Mouse (Mus musculus) CH12.LX (cell line): ENCODE data around the gene Pnpla2. TPM values are rescaled to one million over a fixed set of nuclear protein-coding genes. Genes with fewer than 3 reads are reported as not detected.

Source experiments
- DNase-seq: peaks from one replicate; pipeline ENCODE4 v3.0.0-alpha.2; 2013; ENCODE audit errors: extremely low read depth
- H3K27ac ChIP-seq: 2 replicates; pipeline ENCODE4 v1.5.1; 2012; ENCODE audit warnings: low read depth, mild to moderate bottlenecking, control low read depth, moderate library complexity; ENCODE audit not compliant: insufficient read depth
- H3K27me3 ChIP-seq: replicated peaks from 2 replicates; pipeline ENCODE3; 2012; ENCODE audit warnings: inconsistent platforms
- H3K36me3 ChIP-seq, 2 experiments: replicated peaks in 1 of 2; 2 replicates each; pipeline versions ENCODE3 to v1.6.1; 2012; ENCODE audit warnings: inconsistent platforms in 1 of 2, low read length in 1 of 2, mild to moderate bottlenecking in 1 of 2, mixed read lengths in 1 of 2, moderate library complexity in 1 of 2; ENCODE audit not compliant: control insufficient read depth in 1 of 2, insufficient read depth in 1 of 2
- H3K4me1 ChIP-seq, 2 experiments: 2 replicates each; pipeline ENCODE4 v1.6.1; 2012; ENCODE audit warnings: inconsistent platforms in 1 of 2, moderate library complexity in 1 of 2; ENCODE audit not compliant: insufficient read depth in 2 of 2, control insufficient read depth in 1 of 2
- H3K4me2 ChIP-seq: 2 replicates; pipeline ENCODE4 v1.6.1; 2012; ENCODE audit warnings: low read depth, mild to moderate bottlenecking, control low read depth; ENCODE audit not compliant: poor library complexity, insufficient read depth, severe bottlenecking
- H3K4me3 ChIP-seq, 3 experiments: fragments of 150-350 bp in 1 of 3; sonication (generic) in 1 of 3; replicated peaks in 1 of 3; 2 replicates each; pipeline versions ENCODE3 to v1.5.1; 2011 to 2012; ENCODE audit warnings: low read depth in 2 of 3, low read length in 2 of 3, mild to moderate bottlenecking in 2 of 3, moderate library complexity in 2 of 3, control low read depth in 1 of 3, improper control_type of control experiment in 1 of 3, inconsistent platforms in 1 of 3, mixed read lengths in 1 of 3; ENCODE audit not compliant: poor library complexity in 1 of 3
- H3K79me2 ChIP-seq: replicated peaks from 2 replicates; pipeline ENCODE4 v1.6.1; 2012; ENCODE audit warnings: mild to moderate bottlenecking, moderate library complexity; ENCODE audit not compliant: control insufficient read depth, poor library complexity, insufficient read depth, severe bottlenecking; ENCODE audit errors: extremely low read depth
- H3K9ac ChIP-seq: 2 replicates; pipeline ENCODE4 v1.6.1; 2012; ENCODE audit warnings: low read depth, mild to moderate bottlenecking, control low read depth, moderate library complexity; ENCODE audit not compliant: insufficient read depth
- H3K9me3 ChIP-seq: replicated peaks from 2 replicates; pipeline ENCODE3; 2012; ENCODE audit warnings: low read length, inconsistent platforms, mixed read lengths
- BHLHE40 ChIP-seq: IDR thresholded peaks from 2 replicates; pipeline ENCODE4 v1.6.1; 2011; ENCODE audit warnings: mild to moderate bottlenecking, low read depth, low read length, improper control_type of control experiment
- CHD1 ChIP-seq: IDR thresholded peaks from 2 replicates; pipeline ENCODE4 v1.6.1; 2012; ENCODE audit warnings: low read depth, low read length, improper control_type of control experiment, inconsistent platforms
- CTCF ChIP-seq, 2 experiments: IDR thresholded peaks in 1 of 2; conservative IDR thresholded peaks in 1 of 2; 2 replicates each; pipeline ENCODE4 v1.5.1; 2011 to 2012; ENCODE audit warnings: low read depth in 2 of 2, low read length in 2 of 2, improper control_type of control experiment in 1 of 2, inconsistent platforms in 1 of 2, mild to moderate bottlenecking in 1 of 2, moderate library complexity in 1 of 2
- E2F4 ChIP-seq: IDR thresholded peaks from 2 replicates; pipeline ENCODE4 v1.6.1; 2011; ENCODE audit warnings: low read depth, low read length, improper control_type of control experiment; ENCODE audit not compliant: insufficient replicate concordance
- ELF1 ChIP-seq: IDR thresholded peaks from 2 replicates; pipeline ENCODE4 v1.6.1; 2014; ENCODE audit warnings: low read depth, mild to moderate bottlenecking, inconsistent platforms, low read length, improper control_type of control experiment
- EP300 ChIP-seq: IDR thresholded peaks from 2 replicates; pipeline ENCODE4 v1.6.1; 2011; ENCODE audit warnings: low read length, improper control_type of control experiment
- ETS1 ChIP-seq: conservative IDR thresholded peaks from 2 replicates; pipeline ENCODE4 v1.6.1; 2012; ENCODE audit warnings: low read depth, mild to moderate bottlenecking, inconsistent platforms, low read length, improper control_type of control experiment, moderate library complexity
- GABPA ChIP-seq: IDR thresholded peaks from 2 replicates; pipeline ENCODE4 v1.6.1; 2012; ENCODE audit warnings: low read depth, low read length, improper control_type of control experiment, inconsistent platforms; ENCODE audit not compliant: insufficient replicate concordance
- HCFC1 ChIP-seq: IDR thresholded peaks from 2 replicates; pipeline ENCODE4 v1.6.1; 2012; ENCODE audit warnings: low read depth, mild to moderate bottlenecking, inconsistent platforms, low read length, improper control_type of control experiment
- IRF4 ChIP-seq: IDR thresholded peaks from 2 replicates; pipeline ENCODE4 v1.6.1; 2014; ENCODE audit warnings: low read depth, mild to moderate bottlenecking, inconsistent platforms, low read length, improper control_type of control experiment
- JUN ChIP-seq: IDR thresholded peaks from 2 replicates; pipeline ENCODE4 v1.6.1; 2011; ENCODE audit warnings: low read depth, mild to moderate bottlenecking, low read length, improper control_type of control experiment, moderate library complexity; ENCODE audit not compliant: insufficient read depth
- JUND ChIP-seq: conservative IDR thresholded peaks from 2 replicates; pipeline ENCODE4 v1.6.1; 2011; ENCODE audit warnings: low read depth, low read length, improper control_type of control experiment
- KAT2A ChIP-seq: IDR thresholded peaks from 2 replicates; pipeline ENCODE4 v1.6.1; 2012; ENCODE audit warnings: low read length, improper control_type of control experiment, inconsistent platforms; ENCODE audit not compliant: insufficient replicate concordance
- MAFK ChIP-seq: IDR thresholded peaks from 2 replicates; pipeline ENCODE4 v1.6.1; 2011; ENCODE audit warnings: low read length, improper control_type of control experiment; ENCODE audit not compliant: insufficient replicate concordance
- MAZ ChIP-seq: IDR thresholded peaks from 2 replicates; pipeline ENCODE4 v1.6.1; 2012; ENCODE audit warnings: low read depth, mild to moderate bottlenecking, inconsistent platforms, low read length, improper control_type of control experiment, moderate library complexity
- MXI1 ChIP-seq: IDR thresholded peaks from 2 replicates; pipeline ENCODE4 v1.6.1; 2011; ENCODE audit warnings: mild to moderate bottlenecking, low read depth, low read length, improper control_type of control experiment
- MYC ChIP-seq: IDR thresholded peaks from 2 replicates; pipeline ENCODE4 v1.6.1; 2011; ENCODE audit warnings: low read depth, mild to moderate bottlenecking, improper control_type of control experiment, low read length
- NELFE ChIP-seq: IDR thresholded peaks from 2 replicates; pipeline ENCODE4 v1.6.1; 2011; ENCODE audit warnings: low read depth, low read length, improper control_type of control experiment
- NRF1 ChIP-seq: IDR thresholded peaks from 2 replicates; pipeline ENCODE4 v1.6.1; 2014; ENCODE audit warnings: low read depth, mild to moderate bottlenecking, inconsistent platforms, low read length, improper control_type of control experiment, moderate library complexity
- POLR2A ChIP-seq: IDR thresholded peaks from 2 replicates; pipeline ENCODE4 v1.6.1; 2011; ENCODE audit warnings: low read depth, mild to moderate bottlenecking, improper control_type of control experiment, low read length
- POLR2AphosphoS2 ChIP-seq: IDR thresholded peaks from 2 replicates; pipeline ENCODE4 v1.6.1; 2011; ENCODE audit warnings: low read depth, low read length, improper control_type of control experiment
- RAD21 ChIP-seq: IDR thresholded peaks from 2 replicates; pipeline ENCODE4 v1.6.1; 2011; ENCODE audit warnings: low read depth, mild to moderate bottlenecking, low read length, improper control_type of control experiment, moderate library complexity
- RCOR1 ChIP-seq: conservative IDR thresholded peaks from 2 replicates; pipeline ENCODE4 v1.6.1; 2012; ENCODE audit warnings: low read depth, mild to moderate bottlenecking, inconsistent platforms, low read length, improper control_type of control experiment
- SMC3 ChIP-seq: IDR thresholded peaks from 2 replicates; pipeline ENCODE4 v1.6.1; 2011; ENCODE audit warnings: low read depth, low read length, improper control_type of control experiment
- TBP ChIP-seq: conservative IDR thresholded peaks from 2 replicates; pipeline ENCODE4 v1.6.1; 2011; ENCODE audit warnings: low read depth, low read length, improper control_type of control experiment
- TCF12 ChIP-seq: IDR thresholded peaks from 2 replicates; pipeline ENCODE4 v1.6.1; 2014; ENCODE audit warnings: low read depth, mild to moderate bottlenecking, inconsistent platforms, low read length, improper control_type of control experiment
- UBTF ChIP-seq: IDR thresholded peaks from 2 replicates; pipeline ENCODE4 v1.6.1; 2012; ENCODE audit warnings: low read depth, mild to moderate bottlenecking, inconsistent platforms, low read length, improper control_type of control experiment, moderate library complexity
- USF1 ChIP-seq: IDR thresholded peaks from 2 replicates; pipeline ENCODE4 v1.6.1; 2014; ENCODE audit warnings: low read depth, mild to moderate bottlenecking, inconsistent platforms, low read length, improper control_type of control experiment
- ZC3H11A ChIP-seq: IDR thresholded peaks from 2 replicates; pipeline ENCODE4 v1.6.1; 2012; ENCODE audit warnings: low read depth, mild to moderate bottlenecking, inconsistent platforms, low read length, improper control_type of control experiment
- ZMIZ1 ChIP-seq: IDR thresholded peaks from 2 replicates; pipeline ENCODE4 v1.6.1; 2012; ENCODE audit warnings: low read depth, mild to moderate bottlenecking, inconsistent platforms, low read length, improper control_type of control experiment
- dilution Hi-C: fragments of 300-500 bp; cut with MboI; formaldehyde crosslinking; loops from 2 replicates; pipeline ENCODE4 v1.14.3; 2020; ENCODE audit warnings: low sequenced_read_pairs; ENCODE audit not compliant: extremely low pct_unique_long_range_greater_than_20kb, extremely low pct_ligation_motif_present
- in situ Hi-C: fragments of 300-500 bp; cut with MboI; formaldehyde crosslinking; loops from 3 replicates; pipeline ENCODE4 v1.14.3; 2019; ENCODE audit warnings: low sequenced_read_pairs, low pct_ligation_motif_present, low pct_unique_long_range_greater_than_20kb, mixed read lengths
- polyA plus RNA-seq: library from polyadenylated mRNA; unstranded; fragments of >175 nt; gene quantifications from 2 replicates; pipeline ENCODE4 v1.2.1, GENCODE M21; 2012; ENCODE audit warnings: low read depth; ENCODE audit not compliant: insufficient read length
- total RNA-seq, 2 experiments: library from RNA; depleted of rRNA; stranded (reverse); fragments of 300-350 nt in 1 of 2; fragments of >200 nt in 1 of 2; gene quantifications; 2 replicates each; pipeline ENCODE4 v1.2.3; 2012 to 2014

Gene Pnpla2
- total and polyA plus RNA-seq, 3 experiments = 2.8 to 29.6 (median 11.7) TPM

DNA sequence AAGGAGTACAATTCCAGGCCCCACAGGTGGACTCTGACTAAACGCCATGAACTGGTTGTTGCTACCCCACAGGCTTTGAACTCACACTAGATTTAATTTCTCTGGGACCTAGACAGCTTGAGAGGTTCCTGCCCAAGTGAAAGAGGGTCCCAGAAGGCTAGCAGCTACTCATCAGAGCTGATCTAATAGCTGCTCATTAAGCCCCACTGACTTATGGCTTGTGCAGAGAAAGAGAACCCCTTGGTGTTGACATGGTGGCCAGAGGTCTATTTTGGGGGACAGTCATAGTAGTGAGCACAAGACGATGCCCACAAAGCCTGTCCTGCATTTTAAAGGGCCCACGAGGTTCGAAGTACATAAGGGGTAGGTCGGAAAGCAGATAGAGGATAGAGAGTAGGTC, 19.2 kb downstream of the Pnpla2 start:
- peak overlapping the region; percentile 86 for H3K4me2 ChIP-seq
- no peak overlapping the region for H3K27ac ChIP-seq
- peaks cover 26 to 49% of the 10 kb centered on the region in 2 experiments for H3K4me1 ChIP-seq
- DNase-seq = no peak
- in situ Hi-C loops = no loop called here
- H3K4me3 ChIP-seq = peak overlapping the region; percentile 74 to 96 (median 89)
- peaks cover 22% of the 10 kb centered on the region for H3K79me2 ChIP-seq
- H3K36me3 ChIP-seq = peaks cover 27 to 42% of the 10 kb centered on the region in 2 experiments
- peak overlapping the region; percentile 51 for H3K9ac ChIP-seq
- dilution Hi-C loops = no loop called here
- H3K27me3 ChIP-seq = peaks cover 9% of the 10 kb centered on the region
- no peaks in the 10 kb centered on the region for H3K9me3 ChIP-seq
- TF ChIP-seq POLR2AphosphoS2 (no peak), HCFC1 (no peak), EP300 (no peak), KAT2A (no peak), IRF4 (no peak)

DNA sequence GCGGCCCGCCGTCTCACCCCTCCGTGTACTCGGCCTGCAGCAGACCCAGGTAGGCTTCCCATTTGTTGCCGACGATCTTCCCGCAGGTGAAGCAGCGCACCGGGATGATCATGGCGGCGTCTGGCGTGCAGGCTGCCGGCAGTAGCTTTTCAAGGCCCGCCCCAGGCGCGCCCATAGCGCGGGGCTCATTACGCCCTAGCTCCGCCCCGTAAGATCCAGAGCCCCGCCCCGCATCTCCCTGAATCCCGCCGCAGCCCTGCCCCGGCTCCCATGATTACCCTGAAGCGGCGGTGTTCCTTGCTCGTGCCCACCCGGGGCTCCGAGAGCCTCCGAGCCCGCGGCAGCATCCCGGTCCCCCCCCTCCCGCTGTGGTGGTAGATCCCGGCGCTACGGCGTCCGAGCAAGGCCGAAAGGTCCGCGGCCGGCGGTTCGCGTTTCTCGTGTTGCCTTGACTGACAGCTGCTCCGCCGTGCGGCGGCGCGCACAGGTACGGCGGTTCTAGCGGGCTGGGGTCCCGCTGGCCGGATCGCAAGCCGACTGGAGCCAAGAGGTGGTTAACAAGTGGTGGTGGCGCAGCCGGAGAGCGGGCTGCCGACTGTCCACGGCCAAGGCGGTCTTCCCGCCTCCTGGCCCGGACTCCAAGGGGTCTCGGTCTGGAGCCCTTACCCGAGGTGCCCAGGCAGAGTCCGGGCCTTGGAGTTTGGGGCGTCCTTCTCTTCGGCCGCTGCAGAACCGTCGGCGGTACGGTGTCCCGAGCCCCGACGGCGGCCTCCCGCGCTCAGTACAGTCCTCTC, 20.2 kb downstream of the Pnpla2 start, which contains the start of the genes Polr2l and Tspan4:
Gene Polr2l, minus strand, starts transcription at position 122 of the 794 bp plus-strand sequence.
Gene Tspan4, plus strand, starts transcription at position 230 of the 794 bp plus-strand sequence.
- H3K4me3 ChIP-seq = peak within 1 kb of the TSS; percentile 74 to 96 (median 89)
- H3K9ac ChIP-seq = peak within 1 kb of the TSS; percentile 51
- H3K27me3 ChIP-seq = peaks cover 9% of the 10 kb centered on the region
- H3K9me3 ChIP-seq = no peaks in the 10 kb centered on the region
- H3K27ac ChIP-seq = no peak within 1 kb of the TSS
- peak within 1 kb of the TSS; percentile 86 for H3K4me2 ChIP-seq
- dilution Hi-C loops (no loop called here), in situ Hi-C loops (no loop called here)
- peaks cover 18 to 40% of the 10 kb centered on the region in 2 experiments for H3K4me1 ChIP-seq
- H3K36me3 ChIP-seq = peaks cover 21 to 32% of the 10 kb centered on the region in 2 experiments
- H3K79me2 ChIP-seq = peaks cover 22% of the 10 kb centered on the region
- DNase-seq = peak; percentile 79
- TF ChIP-seq MAZ = no peak
- TF ChIP-seq KAT2A = peak; percentile 71; the same call in 1 of the 2 replicates
- no peak for TF ChIP-seq MAFK
- TF ChIP-seq EP300 = no peak
- 0 out of 2 replicates have a peak, but pooled peaks have one; percentile 51 for TF ChIP-seq RCOR1
- no peak for TF ChIP-seq TBP
- TF ChIP-seq NELFE = peak; percentile 88
- TF ChIP-seq HCFC1 = peak; percentile 89
- no peak for TF ChIP-seq USF1
- peak; percentile 9; the same call in 1 of the 2 replicates for TF ChIP-seq NRF1
- no peak for TF ChIP-seq POLR2AphosphoS2
- no peak for TF ChIP-seq CTCF (conservative IDR thresholded peaks at IDR 0.05 in 1 of 2, IDR thresholded peaks at IDR 0.05 in 1 of 2; ENCODE audit: low read depth in 2 of 2, low read length in 2 of 2)
- 0 out of 2 replicates have a peak, but pooled peaks have one; percentile 58 for TF ChIP-seq TCF12
- TF ChIP-seq ELF1 = peak; percentile 74
- TF ChIP-seq ZMIZ1 = peak; percentile 70; the same call in 1 of the 2 replicates
- TF ChIP-seq MYC = no peak
- peak; percentile 100 for TF ChIP-seq MXI1
- peak; percentile 88 for TF ChIP-seq POLR2A
- TF ChIP-seq ZC3H11A = no peak
- no peak for TF ChIP-seq E2F4
- TF ChIP-seq ETS1 = no peak
- TF ChIP-seq CHD1 = peak; percentile 99
- TF ChIP-seq JUN = no peak
- no peak for TF ChIP-seq UBTF
- no peak; the same call in 1 of the 2 replicates for TF ChIP-seq GABPA
- no peak for TF ChIP-seq JUND
- 0 out of 2 replicates have a peak, but pooled peaks have one; percentile 12 for TF ChIP-seq BHLHE40
- 0 out of 2 replicates have a peak, but pooled peaks have one; percentile 49 for TF ChIP-seq IRF4
- TF ChIP-seq RAD21 = no peak
- TF ChIP-seq SMC3 = no peak
